Mouse (Mus musculus): ENCODE measurements at regions not wholly inside any gene's neighbourhood (a gene's known extent, or its start where the extent isn't known, plus 50 kb on each side); places are given as distances from the start of the nearest gene placed in this dataset.
A peak's percentile ranks its signal among the peaks of the same experiment; 100 is the strongest.
"Not testable (repeated sequence)": the region's sequence is repeated elsewhere in the genome, so short reads cannot be mapped to it uniquely, and the experiment has no call there.

- DNase-seq (ENCODE audit: low read depth) = no peak
Observed at GRCm38 (mm10) chr17:81319605-81320004, 122.0 kb upstream of the Gm11096 start.

GRCm38 (mm10) chr17:81316655-81317054 lies 124.9 kb upstream of the Gm11096 start:
- no peak for DNase-seq (ENCODE audit: low read depth)

GRCm38 (mm10) chr17:81305880-81306279 lies 135.7 kb upstream of the Gm11096 start:
- DNase-seq (ENCODE audit: low read depth) = no peak

GRCm38 (mm10) chr17:81304574-81304973 lies 137.0 kb upstream of the Gm11096 start:
- DNase-seq (ENCODE audit: low read depth) = no peak

GRCm38 (mm10) chr17:81302490-81302889 lies 139.1 kb upstream of the Gm11096 start:
- DNase-seq (ENCODE audit: low read depth) = no peak

GRCm38 (mm10) chr17:81291829-81292228 lies 149.7 kb upstream of the Gm11096 start:
- no peak for DNase-seq (ENCODE audit: low read depth)

GRCm38 (mm10) chr17:81282543-81282942 lies 159.0 kb upstream of the Gm11096 start:
- no peak for DNase-seq (ENCODE audit: low read depth)

GRCm38 (mm10) chr17:81270235-81270634 lies 171.3 kb upstream of the Gm11096 start:
- DNase-seq (ENCODE audit: low read depth) = no peak

GRCm38 (mm10) chr17:81261957-81262356 lies 179.6 kb upstream of the Gm11096 start:
- no peak for DNase-seq (ENCODE audit: low read depth)

- DNase-seq (ENCODE audit: low read depth) = no peak
Observed at GRCm38 (mm10) chr17:81260036-81260435, 181.5 kb upstream of the Gm11096 start.

GRCm38 (mm10) chr17:81256106-81256505 lies 185.5 kb upstream of the Gm11096 start:
- DNase-seq (ENCODE audit: low read depth) = no peak

- DNase-seq (ENCODE audit: low read depth) = no peak
Observed at GRCm38 (mm10) chr17:81250748-81251147, 185.9 kb upstream of the Thumpd2 start.

- no peak for DNase-seq (ENCODE audit: low read depth)
Observed at GRCm38 (mm10) chr17:81246156-81246555, 181.3 kb upstream of the Thumpd2 start.

GRCm38 (mm10) chr17:81231771-81232170 lies 166.9 kb upstream of the Thumpd2 start:
- DNase-seq (ENCODE audit: low read depth) = not testable (repeated sequence)

- no peak for DNase-seq (ENCODE audit: low read depth)
Observed at GRCm38 (mm10) chr17:81225281-81225680, 160.4 kb upstream of the Thumpd2 start.

- peak; percentile 6 for DNase-seq (ENCODE audit: low read depth)
Observed at GRCm38 (mm10) chr17:81221436-81221835, 156.6 kb upstream of the Thumpd2 start.

- no peak for DNase-seq (ENCODE audit: low read depth)
Observed at GRCm38 (mm10) chr17:81214844-81215243, 150.0 kb upstream of the Thumpd2 start.

GRCm38 (mm10) chr17:81212043-81212442 lies 147.2 kb upstream of the Thumpd2 start:
- DNase-seq (ENCODE audit: low read depth) = no peak

GRCm38 (mm10) chr17:81210389-81210788 lies 145.5 kb upstream of the Thumpd2 start:
- DNase-seq (ENCODE audit: low read depth) = no peak

- DNase-seq (ENCODE audit: low read depth) = no peak
Observed at GRCm38 (mm10) chr17:81209323-81209722, 144.4 kb upstream of the Thumpd2 start.

- no peak for DNase-seq (ENCODE audit: low read depth)
Observed at GRCm38 (mm10) chr17:81201052-81201451, 136.2 kb upstream of the Thumpd2 start.

- no peak for DNase-seq (ENCODE audit: low read depth)
Observed at GRCm38 (mm10) chr17:81194006-81194405, 129.1 kb upstream of the Thumpd2 start.

- peak; percentile 84 for DNase-seq (ENCODE audit: low read depth)
Observed at GRCm38 (mm10) chr17:81193230-81193871, 128.5 kb upstream of the Thumpd2 start.

- peak; percentile 35 for DNase-seq (ENCODE audit: low read depth)
Observed at GRCm38 (mm10) chr17:81189996-81190395, 125.1 kb upstream of the Thumpd2 start.

Data from NIH3T3 (cell line).